Mouse (Mus musculus) megakaryocyte-erythroid progenitor cell, adult 5-6 weeks (primary cell): ENCODE measurements around the gene H2afj. TPM values are rescaled to one million over a fixed set of nuclear protein-coding genes. Genes with fewer than 3 reads are reported as not detected.

Source experiments
- ATAC-seq: replicated peaks from 2 replicates; pipeline ENCODE4 v1.8.0; 2016; ENCODE audit warnings: mild to moderate bottlenecking, inconsistent platforms; ENCODE audit not compliant: severe bottlenecking, poor library complexity, low FRiP score, low TSS enrichment
- total RNA-seq, 2 experiments: library from RNA; stranded (forward) in 1 of 2; stranded (reverse) in 1 of 2; fragments of 200-1000, 215-1000 nt in 1 of 2; fragments of >200 nt in 1 of 2; fragmentation: Nextera tagmentation in 1 of 2; gene quantifications; 2 replicates each; pipeline ENCODE4 v1.2.3; 2014 to 2017

H2afj gene
- total RNA-seq, 2 experiments from 2014 or later = 39.4 to 73.2 TPM

GRCm38 (mm10) chr6:136803739-136804633 is 4.1 kb upstream of the H2afj start, which contains the start of gene Hist4h4:
TSS of gene Hist4h4 (minus strand) at chr6:136804415.
- peak; percentile 68 for ATAC-seq

- no peak for ATAC-seq
Observed at GRCm38 (mm10) chr6:136804705-136805408, 3.2 kb upstream of the H2afj start.

- no peak for ATAC-seq
Observed at GRCm38 (mm10) chr6:136805409-136805775, 2.7 kb upstream of the H2afj start.

GRCm38 (mm10) chr6:136806819-136807218 is 1.2 kb upstream of the H2afj start:
- no peak for ATAC-seq

- no peak for ATAC-seq
Observed at GRCm38 (mm10) chr6:136807395-136808013, 540 bp upstream of the H2afj start.

GRCm38 (mm10) chr6:136808631-136809046 is 595 bp downstream of the H2afj start:
- peak; percentile 12 for ATAC-seq

- ATAC-seq = no peak
Observed at GRCm38 (mm10) chr6:136809077-136809476, 1.0 kb downstream of the H2afj start.

- no peak for ATAC-seq
Observed at GRCm38 (mm10) chr6:136809673-136810072, 1.6 kb downstream of the H2afj start.

- no peak for ATAC-seq
Observed at GRCm38 (mm10) chr6:136811196-136811595, 3.2 kb downstream of the H2afj start.

- no peak for ATAC-seq
Observed at GRCm38 (mm10) chr6:136813117-136813516, 5.1 kb downstream of the H2afj start.

GRCm38 (mm10) chr6:136815381-136815780 is 7.3 kb downstream of the H2afj start:
- ATAC-seq = no peak

GRCm38 (mm10) chr6:136816826-136817225 is 8.8 kb downstream of the H2afj start:
- no peak for ATAC-seq

GRCm38 (mm10) chr6:136817549-136817948 is 9.5 kb downstream of the H2afj start:
- no peak for ATAC-seq

- no peak for ATAC-seq
Observed at GRCm38 (mm10) chr6:136820381-136820780, 12.3 kb downstream of the H2afj start.

- no peak for ATAC-seq
Observed at GRCm38 (mm10) chr6:136821086-136821485, 13.0 kb downstream of the H2afj start.

- no peak for ATAC-seq
Observed at GRCm38 (mm10) chr6:136824987-136825386, 16.9 kb downstream of the H2afj start.

- no peak for ATAC-seq
Observed at GRCm38 (mm10) chr6:136827116-136827515, 19.1 kb downstream of the H2afj start.

GRCm38 (mm10) chr6:136827516-136827880 is 19.5 kb downstream of the H2afj start, which contains the start of gene BC049715:
TSS of gene BC049715 (plus strand) at chr6:136827626.
- ATAC-seq = peak; percentile 10; the same call in 1 of the 2 replicates

GRCm38 (mm10) chr6:136827881-136828561 is 20.0 kb downstream of the H2afj start, which contains the start of gene Wbp11:
TSS of gene Wbp11 (minus strand) at chr6:136828233.
- peak; percentile 99 for ATAC-seq
